Mouse (Mus musculus): Measurements from ENCODE around the gene Cript.

- TF ChIP-seq CTCF (IDR thresholded peaks at IDR 0.05; ENCODE audit: low read depth) (no peak), EP300 (IDR thresholded peaks at IDR 0.05; ENCODE audit: low read depth) (no peak)
These were observed 683 bp upstream of the Cript start for GRCm38 (mm10) chr17:87024491-87025242.

All from liver, embryonic 14.5 days (tissue).